Mouse (Mus musculus) colon, adult 2 months (tissue): ENCODE results near the gene Adcy9. TPM values are rescaled to one million over a fixed set of nuclear protein-coding genes. Genes with fewer than 3 reads are reported as not detected.

Source experiments
- polyA plus RNA-seq: library from polyadenylated mRNA; depleted of rRNA; stranded (reverse); fragments of >200 nt; gene quantifications from 2 replicates; pipeline ENCODE4 v1.2.3, GENCODE M21; 2012; rRNA removed

The Adcy9 gene
- 8.3 and 11.4 TPM in 2 replicates for polyA plus RNA-seq

DNA sequence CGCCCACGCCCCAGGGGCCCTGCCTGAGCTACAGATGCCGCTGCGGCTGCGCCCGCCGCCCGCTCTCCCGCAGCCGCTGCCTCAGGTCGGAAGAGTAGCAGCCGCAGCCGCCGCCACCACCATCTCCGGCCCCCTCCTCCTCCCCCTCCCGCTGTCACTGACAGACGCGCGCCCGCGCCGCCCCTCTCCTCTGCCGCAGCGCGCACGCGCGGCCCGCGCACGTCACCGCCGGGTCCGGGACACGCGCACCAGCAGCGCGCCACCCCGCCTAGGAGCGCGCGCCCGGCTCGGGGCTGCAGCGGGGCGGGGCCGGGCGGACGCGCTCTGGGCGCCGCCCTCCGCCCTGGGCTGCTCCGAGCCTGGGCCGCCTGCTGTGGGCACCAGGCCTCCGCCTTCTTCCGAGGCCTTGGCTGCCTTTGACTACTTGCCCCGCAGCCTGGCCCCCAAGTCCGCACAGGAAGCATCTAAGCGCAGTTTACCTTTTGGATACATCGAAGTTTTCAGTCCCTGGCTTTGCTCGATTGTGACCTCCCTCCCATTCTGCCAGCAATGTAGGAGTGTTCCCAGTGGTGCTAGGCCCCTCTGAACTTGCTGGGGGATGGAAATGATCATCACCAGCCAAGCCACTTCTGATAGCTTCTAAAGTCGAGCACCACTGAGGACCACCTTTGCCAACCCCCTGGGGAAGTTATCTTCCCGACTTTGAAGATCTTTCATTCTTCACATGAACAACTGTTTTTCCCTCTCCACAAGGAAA lies at the start of gene Adcy9:
TSS of gene Adcy9 (minus strand) at position 201 of the 757 bp plus-strand sequence.

Other genes starting within 250 kb of the Adcy9 start
- 22.7 and 29.4 TPM in 2 replicates for gene Crebbp, start 206.5 kb downstream of the Adcy9 start, polyA plus RNA-seq
- 1.6 and 1.9 TPM in 2 replicates for gene Srl, start 121.3 kb upstream of the Adcy9 start, polyA plus RNA-seq
- gene Tfap4, start 139.4 kb upstream of the Adcy9 start, polyA plus RNA-seq, result 10.6 and 11.7 TPM in 2 replicates
- 18.3 and 19.0 TPM in 2 replicates for gene Glis2, start 174.2 kb upstream of the Adcy9 start, polyA plus RNA-seq
- 17.5 and 20.2 TPM in 2 replicates for gene Pam16, start 204.5 kb upstream of the Adcy9 start, polyA plus RNA-seq
- gene Vasn, start 219.4 kb upstream of the Adcy9 start, polyA plus RNA-seq, result 19.5 and 20.6 TPM in 2 replicates
- gene Dnaja3, start 219.5 kb upstream of the Adcy9 start, polyA plus RNA-seq, result 20.0 and 21.0 TPM in 2 replicates